Mouse (Mus musculus) heart, embryonic 11.5 days (tissue): Measurements from ENCODE around the gene Agt. TPM values are rescaled to one million over a fixed set of nuclear protein-coding genes. Genes with fewer than 3 reads are reported as not detected.

Source experiments
- ATAC-seq: fragments of 200-750 bp; cut with Nextera tagmentation; replicated peaks from 2 replicates; pipeline ENCODE4 v1.8.0; 2017; ENCODE audit warnings: moderate library complexity; ENCODE audit not compliant: insufficient number of reproducible peaks, low FRiP score, low TSS enrichment
- H3K27ac ChIP-seq: fragments of 300-500 bp; sonication (generic); 2 replicates; pipeline ENCODE4 v1.5.1; 2014; ENCODE audit warnings: mild to moderate bottlenecking, low read depth, low read length
- H3K27me3 ChIP-seq: fragments of 300-500 bp; sonication (generic); 2 replicates; pipeline ENCODE4 v1.6.1; 2014; ENCODE audit warnings: mild to moderate bottlenecking, low read length, mixed read lengths; ENCODE audit not compliant: control insufficient read depth, insufficient read depth
- H3K36me3 ChIP-seq: fragments of 300-500 bp; sonication (generic); 2 replicates; pipeline ENCODE4 v1.6.1; 2014; ENCODE audit warnings: mild to moderate bottlenecking, low read length, moderate library complexity, mixed read lengths; ENCODE audit not compliant: control insufficient read depth, insufficient read depth
- H3K4me1 ChIP-seq: fragments of 300-500 bp; sonication (generic); 2 replicates; pipeline ENCODE4 v1.6.1; 2014; ENCODE audit warnings: low read length; ENCODE audit not compliant: control insufficient read depth, insufficient read depth
- H3K4me2 ChIP-seq: fragments of 300-500 bp; sonication (generic); 2 replicates; pipeline ENCODE4 v1.6.1; 2014; ENCODE audit warnings: mild to moderate bottlenecking, moderate library complexity
- H3K4me3 ChIP-seq: fragments of 300-500 bp; sonication (generic); 2 replicates; pipeline ENCODE4 v1.5.1; 2014; ENCODE audit warnings: low read depth, low read length
- H3K9ac ChIP-seq: fragments of 300-500 bp; sonication (generic); 2 replicates; pipeline ENCODE4 v1.6.1; 2014; ENCODE audit warnings: mild to moderate bottlenecking, low read depth, low read length, moderate library complexity
- H3K9me3 ChIP-seq: fragments of 300-500 bp; sonication (generic); replicated peaks from 2 replicates; pipeline ENCODE4 v1.6.1; 2016; ENCODE audit warnings: low read length; ENCODE audit not compliant: control insufficient read depth
- WGBS: fragments of 180-500 bp; shearing (Covaris S2); extraction: QIAGEN DNeasy Blood & Tissue Kit; methylation state at CpG from one replicate; pipeline ENCODE4 v1.1.7; 2014; ENCODE audit not compliant: insufficient replicate concordance; 5-methylcytosine and 5-hydroxymethylcytosine counted together
- polyA plus RNA-seq: library from polyadenylated mRNA; unstranded; fragments of >200 nt; fragmentation: Nextera tagmentation; extraction: Ambion mirVana; gene quantifications from 2 replicates; pipeline ENCODE4 v1.2.1, GENCODE M21; 2014

The Agt gene
- polyA plus RNA-seq, 1 experiment from 2014 or later, result 0.59 TPM

- H3K4me1 ChIP-seq, result peaks cover 11% of the 10 kb centered on the region
- no peak for ATAC-seq
- peak overlapping the region; percentile 0; the same call in 1 of the 2 replicates for H3K9ac ChIP-seq
- H3K36me3 ChIP-seq, result no peaks in the 10 kb centered on the region
- H3K9me3 ChIP-seq, result no peaks in the 10 kb centered on the region
- H3K4me2 ChIP-seq, result no peak overlapping the region
- H3K4me3 ChIP-seq, result no peak overlapping the region
- H3K27ac ChIP-seq, result no peak overlapping the region
- WGBS, result 78% methylated on average over 2 of the region's 2 CpGs
- H3K27me3 ChIP-seq, result no peaks in the 10 kb centered on the region
Measured at GRCm38 (mm10) chr8:124586556-124586955, 17.1 kb upstream of the Agt start.

- H3K27ac ChIP-seq, result no peak overlapping the region
- H3K9me3 ChIP-seq, result no peaks in the 10 kb centered on the region
- ATAC-seq, result no peak
- H3K4me2 ChIP-seq, result no peak overlapping the region
- no peak overlapping the region for H3K4me3 ChIP-seq
- no peaks in the 10 kb centered on the region for H3K27me3 ChIP-seq
- no peaks in the 10 kb centered on the region for H3K36me3 ChIP-seq
- 53% methylated on average over 3 of the region's 3 CpGs for WGBS
- peaks cover 11% of the 10 kb centered on the region for H3K4me1 ChIP-seq
- 0 out of 2 replicates have a peak overlapping the region, but pooled peaks have one; percentile 0 for H3K9ac ChIP-seq
Measured at GRCm38 (mm10) chr8:124585718-124586425, 16.4 kb upstream of the Agt start.

- Histone ChIP-seq H3K4me1 (0 out of 2 replicates have a peak, but pooled peaks cover 3% of the 10 kb centered on the region), H3K4me3 (no peak overlapping the region), H3K27me3 (no peaks in the 10 kb centered on the region), H3K36me3 (no peaks in the 10 kb centered on the region), H3K9ac (no peak overlapping the region), H3K4me2 (no peak overlapping the region), H3K9me3 (no peaks in the 10 kb centered on the region), H3K27ac (no peak overlapping the region)
- no peak for ATAC-seq
- WGBS, result 63% methylated on average over 1 of the region's 1 CpGs
Measured at GRCm38 (mm10) chr8:124576751-124577150, 7.2 kb upstream of the Agt start.

GRCm38 (mm10) chr8:124575811-124576210 lies 6.3 kb upstream of the Agt start, which contains the start of gene Capn9:
Capn9 (plus strand) TSS chr8:124576111.
- Histone ChIP-seq H3K4me2 (no peak within 1 kb of the TSS), H3K36me3 (no peaks in the 10 kb centered on the region), H3K9me3 (no peaks in the 10 kb centered on the region), H3K27ac (no peak within 1 kb of the TSS), H3K4me1 (0 out of 2 replicates have a peak, but pooled peaks cover 6% of the 10 kb centered on the region), H3K27me3 (no peaks in the 10 kb centered on the region), H3K9ac (no peak within 1 kb of the TSS), H3K4me3 (no peak within 1 kb of the TSS)
- 80% methylated on average over 8 of the region's 8 CpGs for WGBS
- no peak for ATAC-seq

GRCm38 (mm10) chr8:124573552-124574340 lies 4.2 kb upstream of the Agt start:
- H3K9me3 ChIP-seq, result no peaks in the 10 kb centered on the region
- WGBS, result 59% methylated on average over 15 of the region's 15 CpGs
- no peaks in the 10 kb centered on the region for H3K36me3 ChIP-seq
- no peak for ATAC-seq
- peak overlapping the region; percentile 50; the same call in 1 of the 2 replicates for H3K9ac ChIP-seq
- H3K27ac ChIP-seq, result peak overlapping the region; percentile 71; the same call in 1 of the 2 replicates
- no peaks in the 10 kb centered on the region for H3K27me3 ChIP-seq
- H3K4me2 ChIP-seq, result peak overlapping the region; percentile 3; the same call in 1 of the 2 replicates
- peaks cover 11% of the 10 kb centered on the region; the same call in 1 of the 2 replicates for H3K4me1 ChIP-seq
- H3K4me3 ChIP-seq, result no peak overlapping the region

- Histone ChIP-seq H3K9me3 (no peaks in the 10 kb centered on the region), H3K4me2 (no peak overlapping the region), H3K36me3 (no peaks in the 10 kb centered on the region), H3K27me3 (no peaks in the 10 kb centered on the region), H3K4me1 (peaks cover 11% of the 10 kb centered on the region; the same call in 1 of the 2 replicates), H3K4me3 (no peak overlapping the region), H3K9ac (no peak overlapping the region), H3K27ac (no peak overlapping the region)
- no peak for ATAC-seq
Measured at GRCm38 (mm10) chr8:124572430-124572775, 2.9 kb upstream of the Agt start.

GRCm38 (mm10) chr8:124571732-124572429 lies 2.4 kb upstream of the Agt start:
- no peaks in the 10 kb centered on the region for H3K9me3 ChIP-seq
- H3K4me2 ChIP-seq, result no peak overlapping the region
- H3K9ac ChIP-seq, result no peak overlapping the region
- peaks cover 11% of the 10 kb centered on the region; the same call in 1 of the 2 replicates for H3K4me1 ChIP-seq
- H3K27ac ChIP-seq, result peak overlapping the region; percentile 65; the same call in 1 of the 2 replicates
- ATAC-seq, result peak; percentile 43
- no peaks in the 10 kb centered on the region for H3K27me3 ChIP-seq
- no peak overlapping the region for H3K4me3 ChIP-seq
- 57% methylated on average over 8 of the region's 8 CpGs for WGBS
- H3K36me3 ChIP-seq, result no peaks in the 10 kb centered on the region

- H3K36me3 ChIP-seq, result no peaks in the 10 kb centered on the region
- peaks cover 11% of the 10 kb centered on the region; the same call in 1 of the 2 replicates for H3K4me1 ChIP-seq
- H3K27ac ChIP-seq, result no peak overlapping the region
- no peak overlapping the region for H3K9ac ChIP-seq
- no peak overlapping the region for H3K4me2 ChIP-seq
- H3K9me3 ChIP-seq, result no peaks in the 10 kb centered on the region
- ATAC-seq, result no peak
- no peaks in the 10 kb centered on the region for H3K27me3 ChIP-seq
- 56% methylated on average over 2 of the region's 2 CpGs for WGBS
- no peak overlapping the region for H3K4me3 ChIP-seq
Measured at GRCm38 (mm10) chr8:124569100-124569499, 406 bp downstream of the Agt start.
